Mouse (Mus musculus): ENCODE results near the gene Mchr1. TPM values are rescaled to one million over a fixed set of nuclear protein-coding genes. Genes with fewer than 3 reads are reported as not detected.
A peak's percentile ranks its signal among the peaks of the same experiment; 100 is the strongest.

Mchr1 gene
- total RNA-seq, 2 experiments from 2014 or later: not detected

DNA sequence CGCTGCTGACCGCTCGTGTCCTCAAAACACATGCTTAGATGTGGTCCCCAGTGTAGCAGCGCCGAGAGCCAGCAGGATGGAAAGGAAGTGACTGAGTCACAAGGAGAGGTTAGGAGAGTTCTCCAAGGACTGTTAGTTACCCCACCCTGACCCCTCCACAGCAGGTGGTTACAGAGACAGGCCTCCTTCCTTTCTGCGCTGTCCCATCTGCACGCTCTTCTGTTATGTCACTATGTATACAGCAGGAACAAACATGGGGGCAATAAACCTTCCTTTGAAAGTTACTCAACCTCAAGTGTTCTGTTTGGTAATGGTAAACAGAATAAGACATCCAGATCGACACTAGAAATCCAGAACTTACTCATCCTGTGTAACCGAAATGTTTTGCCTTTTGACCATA lies 24.9 kb downstream of the Mchr1 start:
- DNase-seq (ENCODE audit: low spot score): no peak
- intact Hi-C loops (cut with DNase I): no loop called here

GRCm38 (mm10) chr15:81264392-81265095 lies 29.2 kb downstream of the Mchr1 start:
- intact Hi-C loops (cut with DNase I): no loop called here
- DNase-seq (ENCODE audit: low spot score): peak; percentile 6

DNA sequence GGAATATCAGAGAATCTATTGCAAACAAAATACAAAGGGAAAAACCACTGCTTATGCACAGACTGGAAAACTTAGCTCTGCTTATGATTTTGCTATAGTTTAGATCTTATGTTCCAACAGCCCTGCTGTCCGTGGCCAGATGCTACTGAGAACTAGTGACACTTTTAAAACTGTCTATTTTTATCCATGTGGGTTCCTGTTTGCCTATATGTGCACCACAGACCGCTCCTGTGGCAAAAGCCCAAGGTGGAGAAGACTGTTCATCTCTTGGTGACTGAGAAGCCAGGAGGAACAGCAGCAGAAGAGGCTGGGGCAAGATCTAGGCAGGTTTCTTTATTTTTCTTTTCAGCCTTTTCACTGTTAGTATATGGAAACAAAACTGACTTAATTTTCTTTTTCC lies 32.1 kb downstream of the Mchr1 start:
- DNase-seq (ENCODE audit: low spot score): no peak
- intact Hi-C loops (cut with DNase I): no loop called here

DNA sequence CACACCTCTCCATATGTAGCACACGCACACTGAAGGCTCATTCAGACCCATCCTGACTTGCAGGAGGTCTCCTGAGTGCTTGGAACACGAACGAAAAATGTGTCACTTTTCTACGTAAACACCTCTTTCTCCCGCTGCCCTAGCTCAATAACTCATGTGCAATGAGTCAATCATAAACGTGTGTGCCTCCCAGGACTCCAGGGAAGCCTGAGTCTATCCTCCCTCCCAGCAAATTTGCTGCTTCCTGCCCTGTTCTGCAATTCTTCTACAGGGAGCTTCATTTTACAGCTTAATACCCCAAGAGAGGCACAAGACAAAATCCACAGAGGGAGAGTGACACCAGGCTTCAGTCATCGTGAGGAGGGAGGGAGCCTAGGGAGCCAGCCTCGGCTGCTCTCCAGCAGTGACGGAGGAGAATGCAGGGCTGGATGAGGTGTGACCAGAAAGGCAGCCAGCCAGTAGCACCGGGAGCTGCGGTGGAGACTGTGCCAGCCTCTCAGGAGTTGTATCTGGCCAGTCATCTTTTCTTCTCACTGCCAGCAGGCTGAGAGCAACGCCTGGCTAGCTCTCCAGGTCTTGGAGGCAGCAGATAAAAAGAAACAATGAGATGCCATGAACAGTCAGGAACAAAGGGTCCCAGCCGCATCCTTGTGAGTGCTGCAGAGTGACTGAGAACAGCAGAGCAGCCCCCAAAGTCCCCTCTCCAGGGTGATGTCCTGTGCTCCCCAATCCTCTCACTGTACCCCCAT lies 37.2 kb downstream of the Mchr1 start:
- intact Hi-C loops (cut with DNase I): no loop called here
- DNase-seq (ENCODE audit: low spot score): no peak

DNA sequence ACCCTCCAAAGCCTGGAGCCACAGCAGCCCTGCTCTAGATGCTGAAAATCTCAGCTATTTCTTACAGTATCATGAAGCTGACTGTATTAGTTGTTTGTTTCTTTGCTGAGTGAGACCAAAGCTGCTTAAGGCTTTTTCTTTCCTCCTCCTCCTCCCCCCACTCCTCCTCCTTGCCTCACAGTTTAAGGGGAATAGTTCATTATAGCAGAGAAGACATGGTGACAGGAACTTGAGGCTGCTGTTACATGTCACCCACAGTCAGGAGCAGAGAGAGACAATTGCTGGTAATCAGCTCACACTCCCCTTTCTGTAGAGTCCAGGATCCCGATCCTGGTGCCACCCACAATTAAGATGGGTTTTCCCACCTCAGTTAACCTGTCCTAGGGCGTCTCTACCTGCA lies 38.1 kb downstream of the Mchr1 start:
- DNase-seq (ENCODE audit: low spot score): no peak
- intact Hi-C loops (cut with DNase I): no loop called here

DNA sequence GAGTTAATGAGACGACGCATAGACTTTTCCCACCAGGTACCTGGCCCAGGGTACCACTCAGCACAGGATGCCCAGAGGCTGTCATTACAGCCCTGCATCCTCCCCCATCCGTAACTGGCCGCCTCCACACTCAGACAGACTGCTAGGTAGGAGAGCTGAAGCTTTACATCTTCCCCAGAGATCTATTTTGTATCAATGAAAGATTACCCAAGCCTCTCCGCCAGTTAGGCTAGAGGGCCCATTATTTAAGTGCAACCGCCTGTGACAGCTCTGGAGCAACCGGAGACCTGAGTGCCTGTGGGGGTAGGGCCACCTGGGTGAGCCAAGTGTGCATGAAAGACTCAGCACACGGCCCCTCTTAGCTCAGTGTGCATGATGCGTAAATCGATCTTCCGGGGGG lies 42.6 kb downstream of the Mchr1 start:
- intact Hi-C loops (cut with DNase I): no loop called here
- DNase-seq (ENCODE audit: low spot score): no peak

- intact Hi-C loops (cut with DNase I): no loop called here
- no peak for DNase-seq (ENCODE audit: low spot score)
These were observed 43.4 kb downstream of the Mchr1 start for GRCm38 (mm10) chr15:81278699-81279098.

- intact Hi-C loops (cut with DNase I): no loop called here
- no peak for DNase-seq (ENCODE audit: low spot score)
These were observed 48.9 kb downstream of the Mchr1 start for GRCm38 (mm10) chr15:81284121-81284734.

Other genes with a start within 250 kb of the Mchr1 start
- 1 to 10 TPM; 8.2 to 9.1 TPM for gene Mrtfa, start 44.7 kb upstream of the Mchr1 start, total RNA-seq (2021)
- 10 to 100 TPM; 17.2 to 17.8 TPM for gene Slc25a17, start 125.3 kb downstream of the Mchr1 start, total RNA-seq (2021)
- gene St13, start 164.6 kb downstream of the Mchr1 start, total RNA-seq (2021): 100 to 1,000 TPM in 1 of 2 experiments, 10 to 100 TPM in 1; 86.0 to 108 TPM
- 10 to 100 TPM; 10.2 to 12.6 TPM for gene Xpnpep3, start 164.6 kb downstream of the Mchr1 start, total RNA-seq (2021)
- gene Dnajb7, start 172.8 kb downstream of the Mchr1 start, total RNA-seq (2021): not detected
- gene Rbx1, start 230.8 kb downstream of the Mchr1 start, total RNA-seq (2021): 100 to 1,000 TPM; 116 to 128 TPM

Data from heart, postnatal 25 days (tissue).